Mouse (Mus musculus) C2C12 (cell line): ENCODE measurements around the gene Gm20708.

Source experiments
- CEBPB ChIP-seq: IDR thresholded peaks from one replicate; pipeline ENCODE4 v1.6.1; 2011; ENCODE audit warnings: low read depth, mild to moderate bottlenecking, control low read depth, moderate library complexity
- CTCF ChIP-seq: IDR thresholded peaks from one replicate; pipeline ENCODE4 v1.5.1; 2011; ENCODE audit not compliant: control insufficient read depth, insufficient read depth, insufficient read length
- FOSL1 ChIP-seq: IDR thresholded peaks from one replicate; pipeline ENCODE4 v1.8.0; 2011; ENCODE audit warnings: mild to moderate bottlenecking, low read length; ENCODE audit not compliant: poor library complexity, insufficient read depth, severe bottlenecking
- MAX ChIP-seq: IDR thresholded peaks from one replicate; pipeline ENCODE4 v1.6.1; 2011; ENCODE audit warnings: mild to moderate bottlenecking, control low read depth
- MYOD1 ChIP-seq: IDR thresholded peaks from one replicate; pipeline ENCODE4 v1.6.1; 2011; ENCODE audit warnings: low read depth; ENCODE audit not compliant: control insufficient read depth, insufficient read length
- USF1 ChIP-seq: IDR thresholded peaks from one replicate; pipeline ENCODE4 v1.6.1; 2011; ENCODE audit warnings: low read depth, mild to moderate bottlenecking, control low read depth, moderate library complexity

DNA sequence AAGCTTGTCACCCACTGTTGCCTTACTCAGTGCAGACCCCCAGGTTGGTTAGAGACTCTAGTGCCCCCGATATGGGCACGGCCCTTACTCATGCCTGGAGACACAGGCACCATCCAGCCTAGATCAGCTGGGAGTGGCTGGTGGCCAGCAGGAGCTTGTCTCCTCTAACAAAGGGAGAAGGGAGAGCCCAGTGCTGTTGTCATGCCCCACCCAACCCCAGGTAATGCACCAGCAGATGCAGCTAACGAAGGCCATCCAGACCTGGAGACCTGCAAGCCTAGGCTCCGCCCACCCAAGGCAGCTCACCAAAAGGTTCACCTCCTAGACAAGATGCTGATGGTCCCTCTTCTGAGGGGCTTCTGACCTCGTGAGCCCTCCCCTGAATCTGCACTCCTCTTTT is 44.1 kb upstream of the Gm20708 start:
- no peak for TF ChIP-seq CTCF
- no peak for TF ChIP-seq USF1
- no peak for TF ChIP-seq MYOD1
- no peak for TF ChIP-seq CEBPB
- no peak for TF ChIP-seq MAX
- TF ChIP-seq FOSL1: no peak
